Mouse (Mus musculus) forebrain, embryonic 11.5 days (tissue): ENCODE measurements around the gene 4930503B20Rik. TPM values are rescaled to one million over a fixed set of nuclear protein-coding genes. Genes with fewer than 3 reads are reported as not detected.

ENCODE experiments used
- ATAC-seq: fragments of 200-750 bp; cut with Nextera tagmentation; replicated peaks from 2 replicates; pipeline ENCODE4 v1.8.0; 2017; ENCODE audit warnings: moderate TSS enrichment; ENCODE audit not compliant: low FRiP score
- DNase-seq: peaks from one replicate; pipeline ENCODE4 v3.0.0-alpha.2; 2017; ENCODE audit warnings: low spot score
- H3K27ac ChIP-seq: fragments of 300-500 bp; sonication (generic); 2 replicates; pipeline ENCODE4 v1.5.1; 2014; ENCODE audit warnings: low read depth, low read length
- H3K27me3 ChIP-seq: fragments of 300-500 bp; sonication (generic); 2 replicates; pipeline ENCODE4 v1.6.1; 2014; ENCODE audit warnings: mild to moderate bottlenecking, low read length, mixed read lengths; ENCODE audit not compliant: control insufficient read depth, insufficient read depth
- H3K36me3 ChIP-seq: fragments of 300-500 bp; sonication (generic); 2 replicates; pipeline ENCODE4 v1.6.1; 2014; ENCODE audit warnings: mild to moderate bottlenecking, low read length, moderate library complexity, mixed read lengths; ENCODE audit not compliant: control insufficient read depth, insufficient read depth
- H3K4me1 ChIP-seq: fragments of 300-500 bp; sonication (generic); replicated peaks from 2 replicates; pipeline ENCODE4 v1.6.1; 2014; ENCODE audit warnings: low read length, mixed read lengths; ENCODE audit not compliant: control insufficient read depth, insufficient read depth
- H3K4me2 ChIP-seq: fragments of 300-500 bp; sonication (generic); 2 replicates; pipeline ENCODE4 v1.6.1; 2014; ENCODE audit warnings: low read depth, mild to moderate bottlenecking, low read length, moderate library complexity, mixed read lengths; ENCODE audit not compliant: severe bottlenecking
- H3K4me3 ChIP-seq: fragments of 300-500 bp; sonication (generic); 2 replicates; pipeline ENCODE4 v1.5.1; 2014; ENCODE audit warnings: low read depth, low read length
- H3K9ac ChIP-seq: fragments of 300-500 bp; sonication (generic); 2 replicates; pipeline ENCODE4 v1.6.1; 2014; ENCODE audit warnings: low read length
- H3K9me3 ChIP-seq: fragments of 300-500 bp; sonication (generic); 2 replicates; pipeline ENCODE4 v1.6.1; 2016; ENCODE audit warnings: low read length, mixed read lengths; ENCODE audit not compliant: control insufficient read depth
- WGBS: fragments of 180-500 bp; shearing (Covaris S2); extraction: QIAGEN DNeasy Blood & Tissue Kit; methylation state at CpG from one replicate; pipeline ENCODE4 v1.1.7; 2014; 5-methylcytosine and 5-hydroxymethylcytosine counted together
- polyA plus RNA-seq: library from polyadenylated mRNA; unstranded; fragments of >200 nt; fragmentation: Nextera tagmentation; extraction: Ambion mirVana; gene quantifications from 2 replicates; pipeline ENCODE4 v1.2.1, GENCODE M21; 2014

Gene 4930503B20Rik
- polyA plus RNA-seq, 1 experiment from 2014 or later, result not detected

DNA sequence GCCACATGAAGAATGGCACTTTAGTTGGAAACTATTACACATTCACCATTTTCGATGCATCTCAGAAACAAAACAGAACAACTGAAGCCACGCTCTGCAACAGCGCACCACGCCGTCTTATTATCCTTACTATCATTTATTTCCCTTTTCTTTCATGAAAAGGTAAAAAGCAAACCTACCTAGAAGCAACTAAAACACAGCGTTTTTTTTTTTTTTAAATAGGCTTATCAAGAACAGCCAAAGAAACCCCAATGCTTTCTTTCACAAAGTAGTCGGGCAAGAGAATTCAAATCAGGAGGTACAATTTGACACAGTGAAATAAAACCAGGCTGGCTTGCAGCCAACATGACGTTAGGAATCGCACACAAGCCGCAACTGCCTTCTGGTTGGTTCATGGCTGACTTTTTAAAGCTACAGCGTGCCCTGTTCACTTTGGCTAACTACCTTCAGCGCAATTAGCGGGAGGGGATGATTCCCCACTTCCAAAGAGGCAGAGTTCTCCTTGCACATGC, 31.1 kb upstream of the 4930503B20Rik start:
- WGBS, result 56% methylated on average over 13 of the region's 13 CpGs
- no peaks in the 10 kb centered on the region for H3K27me3 ChIP-seq
- no peaks in the 10 kb centered on the region for H3K4me1 ChIP-seq
- no peak overlapping the region for H3K4me3 ChIP-seq
- DNase-seq (no peak), ATAC-seq (no peak)
- H3K27ac ChIP-seq, result no peak overlapping the region
- H3K9ac ChIP-seq, result no peak overlapping the region
- no peak overlapping the region; the same call in 1 of the 2 replicates for H3K4me2 ChIP-seq
- no peaks in the 10 kb centered on the region for H3K36me3 ChIP-seq
- no peaks in the 10 kb centered on the region for H3K9me3 ChIP-seq

DNA sequence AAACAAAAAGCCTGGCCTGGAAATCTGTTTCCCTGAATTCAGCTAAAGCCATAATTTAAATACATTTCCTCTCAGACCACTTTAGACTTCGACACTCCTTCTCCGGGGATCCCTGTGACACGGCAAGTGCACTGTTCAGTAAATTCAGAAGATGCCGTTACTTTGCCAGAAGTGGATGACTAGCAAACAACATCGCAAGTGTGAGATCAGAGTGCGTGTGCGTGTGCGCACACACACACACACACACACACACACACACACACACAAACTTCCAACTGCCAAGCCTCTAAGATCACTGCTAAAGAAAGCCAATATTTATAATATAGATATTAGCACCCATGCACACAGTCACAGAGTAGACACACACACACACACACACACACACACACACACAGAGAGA, 30.6 kb upstream of the 4930503B20Rik start:
- Histone ChIP-seq H3K36me3 (no peaks in the 10 kb centered on the region), H3K4me2 (no peak overlapping the region), H3K27me3 (no peaks in the 10 kb centered on the region), H3K9ac (no peak overlapping the region), H3K9me3 (no peaks in the 10 kb centered on the region), H3K4me3 (no peak overlapping the region), H3K4me1 (no peaks in the 10 kb centered on the region), H3K27ac (no peak overlapping the region)
- ATAC-seq, result no peak
- WGBS, result 88% methylated on average over 8 of the region's 8 CpGs
- no peak for DNase-seq

DNA sequence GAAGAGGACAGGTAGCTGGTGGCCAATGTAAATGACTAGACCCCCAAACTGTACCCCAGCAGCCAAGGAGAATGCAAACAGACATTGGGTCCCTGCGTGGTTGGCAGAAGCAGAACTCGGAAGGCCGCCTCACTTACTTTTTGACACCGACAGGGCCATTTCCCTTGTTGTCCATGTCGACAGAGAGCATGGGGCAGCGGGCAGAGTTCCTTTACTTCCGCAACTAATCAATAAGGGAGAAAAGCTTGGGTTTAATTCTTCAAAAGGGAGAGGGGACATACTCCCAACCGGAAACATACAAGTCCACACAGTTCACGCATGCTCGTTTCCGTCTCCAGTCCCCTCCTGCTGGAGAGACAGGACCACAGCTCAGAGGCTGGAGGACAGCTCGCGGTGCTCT, 29.5 kb upstream of the 4930503B20Rik start:
- H3K4me1 ChIP-seq, result no peaks in the 10 kb centered on the region
- H3K27ac ChIP-seq, result no peak overlapping the region
- no peaks in the 10 kb centered on the region for H3K36me3 ChIP-seq
- no peak overlapping the region for H3K4me3 ChIP-seq
- no peak for DNase-seq
- no peaks in the 10 kb centered on the region for H3K27me3 ChIP-seq
- no peak overlapping the region for H3K4me2 ChIP-seq
- 91% methylated on average over 13 of the region's 13 CpGs for WGBS
- no peaks in the 10 kb centered on the region for H3K9me3 ChIP-seq
- no peak overlapping the region for H3K9ac ChIP-seq
- ATAC-seq, result no peak

DNA sequence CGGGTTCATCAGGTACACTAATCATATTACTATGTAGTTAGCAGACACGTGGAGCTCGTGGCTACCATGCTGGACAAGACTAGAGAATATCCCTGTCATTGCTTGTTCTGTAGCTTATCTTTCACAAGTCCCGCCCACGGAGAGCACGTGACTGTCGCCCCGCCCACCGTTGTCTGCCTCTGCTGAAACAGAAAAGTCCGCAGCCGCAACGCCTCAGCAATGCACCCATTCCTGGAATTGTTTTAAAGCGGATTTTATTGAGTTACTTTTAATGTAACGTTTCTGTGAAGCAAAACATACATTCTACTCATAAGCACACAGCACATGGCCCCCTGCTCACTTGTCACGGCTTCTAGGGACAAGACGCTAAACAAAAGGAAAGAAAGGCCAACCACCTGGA, 28.5 kb upstream of the 4930503B20Rik start:
- Histone ChIP-seq H3K27me3 (no peaks in the 10 kb centered on the region), H3K9ac (no peak overlapping the region), H3K4me1 (no peaks in the 10 kb centered on the region), H3K4me2 (no peak overlapping the region), H3K9me3 (no peaks in the 10 kb centered on the region), H3K27ac (no peak overlapping the region), H3K36me3 (no peaks in the 10 kb centered on the region), H3K4me3 (no peak overlapping the region)
- 94% methylated on average over 16 of the region's 16 CpGs for WGBS
- no peak for DNase-seq
- ATAC-seq, result no peak

DNA sequence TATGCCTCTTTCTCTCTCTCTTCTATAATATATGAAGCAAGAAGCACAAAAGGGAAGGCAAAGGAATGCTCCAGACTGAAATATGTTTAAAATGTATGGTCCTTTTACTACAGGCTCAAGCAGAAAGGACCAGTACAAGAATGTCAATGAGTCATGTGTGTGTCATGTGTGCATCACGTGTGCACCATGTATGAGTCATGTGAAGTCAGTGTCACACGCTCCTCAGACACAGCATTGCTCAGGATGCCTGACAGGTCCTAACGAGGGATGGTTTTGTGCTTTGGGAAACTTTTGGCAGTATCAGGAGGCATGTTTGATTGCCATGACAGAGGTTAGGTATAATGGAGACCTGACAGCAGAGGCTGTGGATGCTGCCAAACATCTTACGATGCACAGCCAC, 25.1 kb upstream of the 4930503B20Rik start:
- ATAC-seq, result no peak
- no peaks in the 10 kb centered on the region for H3K9me3 ChIP-seq
- no peak overlapping the region for H3K27ac ChIP-seq
- no peaks in the 10 kb centered on the region for H3K36me3 ChIP-seq
- 94% methylated on average over 4 of the region's 4 CpGs for WGBS
- H3K4me3 ChIP-seq, result no peak overlapping the region
- no peak for DNase-seq
- H3K9ac ChIP-seq, result no peak overlapping the region
- H3K4me2 ChIP-seq, result no peak overlapping the region
- H3K4me1 ChIP-seq, result no peaks in the 10 kb centered on the region
- no peaks in the 10 kb centered on the region for H3K27me3 ChIP-seq

DNA sequence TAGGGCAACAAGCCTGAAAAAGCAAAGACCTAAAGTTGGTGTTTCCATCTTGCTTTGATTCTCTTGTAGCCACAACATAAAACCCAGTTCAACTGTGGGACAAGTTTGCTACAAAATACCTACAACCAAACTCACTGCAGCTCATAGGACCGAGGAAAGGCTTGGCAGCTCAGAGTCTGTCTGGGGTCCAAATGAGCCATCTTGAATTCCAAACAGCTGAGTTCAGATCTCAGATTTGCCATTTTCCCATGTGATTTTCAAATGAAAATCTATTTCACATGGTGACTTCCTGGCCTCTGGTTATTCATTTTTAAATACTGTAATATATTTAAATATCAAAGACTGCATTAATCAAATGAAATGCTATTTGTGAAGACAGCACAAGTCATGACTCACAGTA, 24.0 kb upstream of the 4930503B20Rik start:
- H3K4me3 ChIP-seq, result no peak overlapping the region
- H3K4me1 ChIP-seq, result no peaks in the 10 kb centered on the region
- no peaks in the 10 kb centered on the region for H3K9me3 ChIP-seq
- no peak for DNase-seq
- H3K9ac ChIP-seq, result no peak overlapping the region
- H3K4me2 ChIP-seq, result no peak overlapping the region
- WGBS, result 86% methylated on average over 1 of the region's 1 CpGs
- H3K36me3 ChIP-seq, result no peaks in the 10 kb centered on the region
- no peak overlapping the region for H3K27ac ChIP-seq
- no peak for ATAC-seq
- H3K27me3 ChIP-seq, result no peaks in the 10 kb centered on the region

DNA sequence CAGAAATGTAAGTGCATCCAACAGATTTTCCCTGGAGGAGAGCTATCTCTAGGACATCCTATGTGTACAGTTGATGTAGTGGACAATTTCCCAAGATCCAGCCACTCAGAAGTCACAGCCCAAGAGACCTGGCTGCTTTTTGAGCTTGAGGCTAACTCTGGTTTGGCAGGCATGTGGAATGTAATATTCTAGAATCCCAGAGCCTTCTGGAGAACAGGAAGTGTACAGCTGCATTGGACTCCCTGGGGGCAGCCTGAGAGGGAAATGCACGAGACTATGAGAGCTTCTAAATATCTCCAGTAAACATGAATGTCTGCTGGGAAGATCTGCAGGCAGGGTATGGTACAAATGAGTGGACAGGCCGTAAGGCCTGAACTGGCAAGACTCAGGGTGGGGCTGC, 20.0 kb upstream of the 4930503B20Rik start:
- Histone ChIP-seq H3K36me3 (no peaks in the 10 kb centered on the region), H3K4me3 (no peak overlapping the region), H3K9ac (no peak overlapping the region), H3K27ac (no peak overlapping the region), H3K4me2 (no peak overlapping the region), H3K27me3 (no peaks in the 10 kb centered on the region), H3K4me1 (no peaks in the 10 kb centered on the region), H3K9me3 (no peaks in the 10 kb centered on the region)
- whole genome bisulfite sequencing, result 77% methylated on average over 2 of the region's 2 CpGs
- no peak for ATAC-seq
- DNase-seq, result no peak

DNA sequence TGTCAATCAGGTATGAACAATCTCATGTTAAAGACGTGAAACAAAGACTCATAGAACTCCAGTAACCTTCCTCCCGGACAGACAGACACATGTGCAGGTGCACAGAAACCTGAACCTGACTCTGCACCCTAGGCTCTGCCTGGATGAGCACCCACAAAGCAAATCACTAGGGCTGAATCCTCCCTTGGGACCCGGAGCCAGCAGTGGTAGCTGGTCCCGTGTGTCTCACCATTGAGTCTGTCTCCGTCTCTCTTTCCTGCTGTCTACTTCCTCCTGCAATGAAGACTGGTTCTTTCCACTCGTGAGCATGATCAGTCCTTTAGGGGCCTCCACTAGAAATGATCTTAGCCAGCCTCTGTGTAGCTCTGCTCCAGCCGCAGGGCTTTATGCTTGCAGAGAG, 10.8 kb upstream of the 4930503B20Rik start:
- Histone ChIP-seq H3K4me3 (no peak overlapping the region), H3K9me3 (no peaks in the 10 kb centered on the region), H3K36me3 (no peaks in the 10 kb centered on the region), H3K27ac (no peak overlapping the region), H3K4me2 (no peak overlapping the region), H3K9ac (no peak overlapping the region), H3K27me3 (no peaks in the 10 kb centered on the region), H3K4me1 (no peaks in the 10 kb centered on the region)
- 81% methylated on average over 7 of the region's 7 CpGs for WGBS
- ATAC-seq, result no peak
- no peak for DNase-seq

DNA sequence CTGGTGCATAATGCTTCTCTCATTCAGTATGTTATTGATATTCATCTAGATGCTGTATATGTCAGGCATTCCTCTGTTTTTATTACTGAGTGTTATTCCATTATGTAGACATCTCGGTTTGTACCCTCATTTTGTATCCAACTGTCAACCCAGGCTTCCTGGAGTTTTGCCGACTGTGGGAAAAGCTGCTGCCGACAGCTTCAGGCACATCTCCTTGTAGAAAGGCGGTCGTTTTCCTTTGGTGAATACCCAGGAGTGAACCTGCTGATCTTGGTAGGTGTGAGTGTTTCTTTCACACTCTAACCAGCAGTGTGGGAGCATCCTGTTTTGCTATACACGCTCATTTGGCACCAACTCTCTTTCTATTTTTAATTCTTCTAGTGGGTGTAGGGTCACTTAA, 9.9 kb upstream of the 4930503B20Rik start:
- no peak overlapping the region for H3K4me2 ChIP-seq
- no peak overlapping the region for H3K9ac ChIP-seq
- DNase-seq (no peak), ATAC-seq (no peak)
- H3K4me3 ChIP-seq, result no peak overlapping the region
- H3K27me3 ChIP-seq, result no peaks in the 10 kb centered on the region
- no peak overlapping the region for H3K27ac ChIP-seq
- 83% methylated on average over 6 of the region's 6 CpGs for WGBS
- no peaks in the 10 kb centered on the region for H3K4me1 ChIP-seq
- no peaks in the 10 kb centered on the region for H3K36me3 ChIP-seq
- H3K9me3 ChIP-seq, result no peaks in the 10 kb centered on the region
